Mouse (Mus musculus) brain, embryonic 14.5 days (tissue): ENCODE measurements at regions not wholly inside any gene's neighbourhood (a gene's known extent, or its start where the extent isn't known, plus 50 kb on each side); places are given as distances from the start of the nearest gene placed in this dataset.

Experiments
- DNase-seq: peaks from one replicate; pipeline ENCODE4 v3.0.0-alpha.2; 2011; ENCODE audit warnings: low read depth
- CTCF ChIP-seq: fragments of 200-500 bp; IDR thresholded peaks from 2 replicates; pipeline ENCODE4 v1.5.1; 2012; ENCODE audit warnings: inconsistent platforms, mild to moderate bottlenecking, moderate library complexity, borderline replicate concordance; ENCODE audit not compliant: insufficient read depth, insufficient read length; ENCODE audit errors: extremely low read depth
- POLR2A ChIP-seq: fragments of 200-500 bp; IDR thresholded peaks from 2 replicates; pipeline ENCODE4 v1.6.1; 2012; ENCODE audit warnings: mild to moderate bottlenecking, inconsistent platforms, borderline replicate concordance; ENCODE audit not compliant: poor library complexity, insufficient read depth, insufficient read length, severe bottlenecking; ENCODE audit errors: extremely low read depth

DNA sequence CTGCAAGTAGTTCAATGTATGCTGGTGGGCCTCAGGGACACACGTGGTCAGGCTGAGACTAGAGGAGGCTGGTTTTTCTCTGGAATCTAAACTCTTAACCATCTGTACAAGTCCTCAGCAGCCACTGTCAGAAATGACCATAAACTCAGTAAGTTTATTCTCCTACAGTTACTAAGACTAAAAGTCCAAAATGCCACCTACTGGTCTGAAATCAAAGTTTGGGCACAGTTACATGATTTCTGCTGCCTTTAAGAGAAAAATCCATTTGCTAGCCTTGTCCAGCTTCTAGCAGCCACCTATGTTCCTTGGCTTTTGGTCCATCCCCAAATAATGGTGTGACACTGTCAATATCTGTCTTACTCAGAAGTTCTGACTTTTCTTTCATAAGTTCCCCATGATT lies 300.2 kb upstream of the Thbs1 start:
- DNase-seq, result no peak
- TF ChIP-seq POLR2A (no peak), CTCF (no peak)

DNA sequence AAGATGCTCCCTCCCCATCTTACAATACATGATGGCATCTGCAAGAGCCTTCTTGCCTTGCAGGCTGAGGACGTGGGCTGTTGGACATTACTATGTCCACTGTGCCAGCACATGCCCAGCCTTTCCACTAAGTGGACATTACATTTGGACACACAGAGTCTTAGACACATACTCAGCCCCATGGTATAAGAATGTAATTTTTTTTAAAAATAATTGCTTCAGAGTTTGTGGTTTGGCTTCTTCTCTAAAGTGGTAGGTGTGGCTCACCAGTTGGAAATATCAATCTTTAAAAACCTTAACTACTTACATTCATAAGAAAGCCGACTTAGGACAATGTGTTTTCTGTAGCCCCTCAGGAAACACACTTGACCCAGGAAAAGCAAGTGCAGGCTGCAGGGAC lies 299.7 kb upstream of the Thbs1 start:
- DNase-seq, result no peak
- TF ChIP-seq POLR2A (no peak), CTCF (no peak)

DNA sequence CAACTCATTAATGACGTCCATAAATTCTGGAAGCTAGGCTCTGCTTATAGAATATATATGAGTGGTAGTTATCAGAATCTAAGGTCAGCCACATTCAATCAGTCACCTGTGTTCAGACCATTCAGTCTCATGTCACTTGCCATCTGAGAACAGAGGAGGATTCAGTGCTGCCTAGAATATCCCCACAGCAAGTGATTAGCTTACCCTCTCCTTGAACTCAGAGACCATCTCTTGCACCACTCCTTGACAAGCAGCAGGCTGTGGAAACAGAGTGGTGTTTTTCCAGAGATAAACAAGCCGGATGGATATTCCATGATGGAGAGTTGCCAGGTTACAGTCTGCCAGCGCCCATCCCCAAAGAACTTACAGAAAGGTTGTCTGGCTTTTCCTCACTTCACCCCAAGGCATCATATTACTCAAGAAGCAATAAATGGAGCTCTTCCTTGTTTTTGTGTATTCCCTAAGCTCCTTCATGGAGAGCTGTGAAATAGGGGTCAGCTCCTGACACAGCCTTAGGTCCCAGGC lies 291.9 kb upstream of the Thbs1 start:
- no peak for TF ChIP-seq CTCF
- no peak for TF ChIP-seq POLR2A
- no peak for DNase-seq

DNA sequence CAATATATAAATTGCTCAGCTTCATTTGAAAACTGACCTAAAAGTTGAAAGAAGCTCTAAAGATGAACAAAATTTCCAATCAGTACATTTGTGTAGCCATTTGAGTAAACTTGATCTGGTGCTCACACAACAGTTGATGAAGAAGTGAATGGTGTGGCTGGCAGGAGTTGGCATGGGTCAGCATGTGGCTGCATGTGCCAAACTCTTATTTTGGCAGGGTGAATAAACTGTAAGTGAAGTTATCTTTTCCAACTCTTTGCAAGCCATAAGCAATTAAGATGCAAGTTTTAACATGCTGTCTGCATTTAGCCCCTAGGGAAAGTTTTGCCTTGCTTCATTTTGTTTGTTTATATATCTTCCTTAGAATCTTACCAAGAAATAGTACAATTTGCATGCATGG lies 291.0 kb upstream of the Thbs1 start:
- DNase-seq, result peak; percentile 12
- TF ChIP-seq POLR2A (no peak), CTCF (no peak)

DNA sequence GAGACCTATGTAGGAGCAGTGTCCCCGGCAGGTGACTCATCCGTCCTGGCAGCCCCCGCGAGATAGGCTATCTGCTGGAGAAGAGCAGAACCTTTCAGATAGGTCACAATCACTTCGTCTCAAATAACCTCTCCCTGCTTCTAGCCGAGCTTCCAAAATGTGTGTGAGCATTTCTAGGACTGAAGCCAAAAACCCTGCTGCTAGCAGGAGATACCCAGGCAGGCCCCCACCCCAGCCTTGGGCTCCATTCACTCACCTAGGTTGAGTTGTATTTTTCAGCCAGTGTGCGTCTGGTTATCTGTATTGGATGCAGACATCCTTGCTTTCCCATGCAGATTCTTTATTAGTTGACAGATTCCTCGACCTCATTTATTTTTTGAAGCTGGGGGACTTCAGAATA lies 286.6 kb upstream of the Thbs1 start:
- no peak for DNase-seq
- TF ChIP-seq POLR2A, result no peak
- TF ChIP-seq CTCF, result no peak

DNA sequence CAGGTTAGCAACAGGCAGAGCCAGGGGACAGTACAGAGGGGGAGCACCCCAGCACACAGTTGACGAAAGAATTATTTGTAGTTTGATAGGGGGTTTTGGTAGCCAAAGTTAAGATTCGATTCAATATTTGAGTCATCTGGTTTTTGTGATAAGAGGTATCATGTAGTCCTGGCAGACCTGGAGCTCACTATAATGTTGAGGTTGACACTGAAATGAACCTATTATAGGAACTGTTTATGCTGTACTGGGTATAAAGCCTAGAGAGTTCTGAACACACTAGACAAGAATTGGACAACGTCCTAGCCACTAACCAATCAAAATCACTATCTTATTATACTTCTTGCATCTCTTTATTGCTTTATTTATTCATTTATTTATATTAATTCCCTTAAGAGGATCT lies 284.4 kb upstream of the Thbs1 start:
- no peak for DNase-seq
- TF ChIP-seq POLR2A (no peak), CTCF (no peak)

DNA sequence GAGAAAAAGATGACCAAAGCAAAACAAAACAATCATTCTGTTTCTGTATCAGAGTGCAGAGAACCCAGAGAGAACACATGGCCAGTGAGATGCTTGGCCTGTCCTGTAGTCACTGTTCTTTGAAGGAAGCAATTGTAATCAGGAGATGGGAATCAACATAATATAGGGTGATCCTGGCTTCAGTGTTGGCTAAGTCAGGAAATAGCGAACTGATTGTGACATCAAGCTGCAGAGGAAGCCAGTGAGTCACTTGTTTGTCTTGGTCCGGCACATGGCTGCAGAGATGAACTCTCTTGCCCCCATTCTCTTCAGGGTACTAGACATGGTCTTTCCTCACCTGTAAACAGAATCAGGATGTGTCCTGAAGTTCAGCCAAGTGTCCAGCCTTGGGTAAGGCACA lies 273.3 kb upstream of the Thbs1 start:
- no peak for TF ChIP-seq POLR2A
- DNase-seq, result no peak

DNA sequence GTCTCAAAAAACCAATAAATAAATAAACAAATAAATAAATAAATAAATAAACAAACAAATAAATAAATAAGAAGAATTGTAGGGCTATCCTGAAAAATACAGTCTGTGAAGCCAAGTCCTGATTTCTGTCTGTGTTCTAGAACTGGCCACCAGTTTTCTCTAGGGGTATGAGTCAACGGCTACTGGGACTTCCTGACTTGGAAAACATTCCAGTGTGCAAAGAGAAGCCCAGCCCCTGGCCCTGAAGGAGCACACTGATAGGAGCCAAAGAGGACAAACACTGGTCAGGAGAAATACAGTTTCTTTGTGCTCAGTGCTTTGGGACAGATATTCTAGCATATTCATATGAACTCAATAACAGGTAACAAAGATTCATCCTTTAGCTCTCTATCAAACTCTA lies 271.3 kb upstream of the Thbs1 start:
- no peak for DNase-seq
- TF ChIP-seq POLR2A (no peak), CTCF (no peak)

DNA sequence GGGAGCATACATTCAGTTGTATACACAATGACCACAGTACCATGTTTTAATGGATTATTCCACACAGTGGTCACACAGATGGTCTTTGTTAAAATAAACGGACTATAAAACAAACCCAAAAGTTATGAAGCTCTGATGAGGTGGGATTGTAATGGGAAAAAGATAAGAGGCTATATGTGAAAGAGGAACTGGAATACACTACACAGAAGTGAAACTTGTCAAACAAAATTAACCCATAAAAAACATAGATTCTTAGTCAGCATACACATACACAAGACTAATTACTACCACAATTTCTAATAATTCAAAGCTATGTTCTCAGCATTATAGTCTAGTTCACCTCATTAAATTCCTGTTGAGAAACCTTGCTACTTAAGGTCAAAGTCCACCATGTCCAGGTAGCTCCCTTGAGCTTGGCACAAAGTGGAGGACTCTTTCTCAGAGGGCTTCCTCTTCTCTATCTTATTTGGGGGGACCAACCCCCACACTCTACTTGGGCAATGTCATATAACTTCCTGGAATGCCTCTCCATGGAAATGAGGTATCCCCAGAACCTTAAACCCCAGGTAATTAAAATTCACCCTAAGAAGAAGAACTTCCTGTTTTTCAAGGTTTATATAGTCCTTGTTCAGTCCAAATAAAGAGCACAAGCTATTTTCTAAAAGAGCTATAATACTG lies 269.2 kb upstream of the Thbs1 start:
- no peak for DNase-seq
- TF ChIP-seq POLR2A, result no peak
- TF ChIP-seq CTCF, result no peak

DNA sequence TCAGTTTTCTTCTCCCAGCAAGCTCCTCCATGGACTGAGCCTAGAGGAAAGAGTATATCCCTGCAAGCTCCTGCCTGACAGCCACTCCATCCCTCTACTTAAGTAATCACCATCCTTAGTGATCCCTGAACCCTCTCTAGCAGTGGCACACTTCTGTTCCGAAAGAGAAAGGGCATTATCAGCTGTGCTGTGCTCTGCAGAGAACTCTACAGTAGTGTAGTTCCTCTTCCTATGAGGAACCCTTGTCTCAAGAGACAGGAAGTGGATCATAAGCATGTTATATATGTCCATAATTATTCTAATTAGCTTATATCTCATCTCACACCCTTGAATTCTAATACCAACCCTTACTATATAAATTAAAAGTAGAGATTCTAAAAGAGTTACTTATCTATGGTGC lies 259.2 kb upstream of the Thbs1 start:
- DNase-seq, result no peak
- no peak for TF ChIP-seq CTCF
- TF ChIP-seq POLR2A, result no peak

DNA sequence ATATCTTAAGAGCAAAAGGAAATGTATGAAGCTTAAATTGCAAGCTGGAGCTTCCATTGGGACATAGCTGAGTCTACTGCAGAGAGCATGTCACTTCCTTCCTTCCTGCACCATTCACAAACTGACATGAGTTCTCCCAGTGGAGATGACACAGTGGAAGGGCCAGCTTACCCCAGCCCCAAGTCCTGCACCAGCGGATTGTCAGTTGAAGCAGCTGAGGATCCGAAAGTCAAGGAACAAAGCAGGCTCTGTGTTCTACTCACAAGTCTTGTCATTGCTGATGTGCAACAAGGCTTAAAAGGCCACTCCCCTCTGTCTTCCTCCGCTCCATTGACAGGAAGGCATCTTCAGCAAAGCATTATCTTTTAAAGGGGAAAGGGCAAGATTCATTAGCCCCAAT lies 249.4 kb upstream of the Thbs1 start:
- DNase-seq, result no peak
- TF ChIP-seq CTCF, result no peak
- TF ChIP-seq POLR2A, result no peak

DNA sequence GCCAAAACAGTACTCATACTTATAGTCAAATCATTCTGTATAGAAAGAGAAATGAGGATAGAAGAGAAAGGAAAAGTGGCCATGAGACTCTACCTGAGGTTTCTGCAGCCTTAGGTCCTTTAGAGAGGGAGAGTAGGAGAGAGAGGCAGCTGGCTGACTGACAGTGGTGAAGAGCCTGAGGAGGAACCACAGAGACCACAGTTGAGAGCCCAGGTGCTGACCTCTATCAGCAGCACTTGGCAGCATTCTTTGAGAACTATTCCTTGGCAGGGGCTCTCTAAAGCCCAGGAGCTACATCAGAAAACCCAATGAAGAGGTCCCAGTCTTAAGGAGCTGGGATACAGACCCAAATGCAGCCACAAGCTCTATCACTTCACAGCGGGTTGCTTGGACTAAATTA lies 246.6 kb upstream of the Thbs1 start:
- no peak for TF ChIP-seq CTCF
- no peak for TF ChIP-seq POLR2A
- DNase-seq, result no peak
